Mouse (Mus musculus) stomach, postnatal 0 days (tissue): ENCODE data around the gene Thnsl2.

Experiments
- CTCF ChIP-seq: IDR thresholded peaks from 2 replicates; pipeline ENCODE4 v1.5.1; 2016; ENCODE audit warnings: antibody characterized with exemption, low read depth, mild to moderate bottlenecking, moderate library complexity
- EP300 ChIP-seq: optimal IDR thresholded peaks from 2 replicates; pipeline ENCODE3; 2016; ENCODE audit warnings: antibody characterized with exemption

DNA sequence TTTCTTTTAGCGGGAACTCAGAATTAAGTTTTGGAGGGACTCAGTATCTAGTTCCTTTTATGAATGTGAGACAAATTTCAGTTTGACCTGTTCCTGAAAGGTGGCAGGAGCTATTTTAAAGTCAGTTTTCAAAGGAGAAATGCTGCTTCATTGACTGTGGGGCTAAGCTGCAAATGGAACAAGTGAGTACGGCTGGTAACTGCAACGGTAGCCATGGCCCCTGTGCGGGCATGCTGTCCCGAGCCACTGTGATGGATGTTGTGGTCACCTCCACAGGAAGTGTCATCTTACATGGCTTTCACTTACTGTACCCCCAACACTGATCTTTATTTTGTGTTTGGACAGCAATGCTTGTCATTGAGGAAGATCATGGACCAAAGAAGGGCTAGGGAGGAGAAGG, 53.8 kb downstream of the Thnsl2 start:
- TF ChIP-seq CTCF (no peak), EP300 (no peak)
